Comparison of ENCODE assay signal across 12 mouse cellular contexts in the genomic region with DNA sequence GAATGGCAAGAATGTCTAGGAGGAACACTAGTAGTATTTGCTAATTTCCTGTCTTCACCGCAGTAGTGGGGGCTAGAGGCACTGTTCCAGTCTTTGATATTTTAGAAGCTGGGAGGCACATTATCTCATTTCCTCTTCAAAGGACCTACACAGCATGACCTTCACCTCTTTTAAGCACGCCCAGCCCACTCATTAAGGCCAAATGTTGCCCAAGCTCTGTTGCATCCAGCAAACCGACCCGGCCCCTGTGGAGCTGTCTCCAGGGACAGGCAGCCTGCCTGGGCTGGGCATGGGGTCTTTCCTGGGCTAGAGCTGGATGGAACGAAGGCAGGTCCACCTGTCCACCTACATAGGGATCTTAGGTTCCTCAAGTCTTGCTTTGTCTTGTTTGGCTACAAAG. TPM values are rescaled to one million over a fixed set of nuclear protein-coding genes. Genes with fewer than 3 reads are reported as not detected.
DNase-seq lines count a peak whose midpoint lies in the region; ATAC-seq lines count a peak whose summit lies in the region.
"Had no signal": no experiment of that assay in that cellular context is flagged by ENCODE, and none has a peak within 500 bp of the region (broad histone marks: within the 10 kb centered on the region; RNA-seq: fewer than 3 reads in every experiment).

No protein-coding gene starts in this region.

- DNase-seq in heart, adult 11 months: no peak
- peak; percentile 10 for DNase-seq in 3134 (ENCODE audit: extremely low read depth, insufficient read length, low spot score)
- DNase-seq in adrenal gland, postnatal 36 days: peak; percentile 57 to 66
- no peak for DNase-seq in liver, embryonic 11.5 days (ENCODE audit: low spot score)
- no peak for DNase-seq in retina, postnatal 1 day
- no peak for DNase-seq in spleen, postnatal 4 days (ENCODE audit: low spot score in 2 of 2)
- DNase-seq: gastrocnemius, postnatal 25 days; kidney, adult 9 months had no signal

- no peaks in the 10 kb centered on the region for H3K9me3 ChIP-seq in heart, embryonic 13.5 days
- H3K9me3 ChIP-seq in liver, embryonic 11.5 days (ENCODE audit: control insufficient read depth, low read length): no peaks in the 10 kb centered on the region
- H3K9me3 ChIP-seq: neural tube, embryonic 12.5 days had no signal

- no peaks in the 10 kb centered on the region for H3K27me3 ChIP-seq in heart, embryonic 13.5 days (replicated peaks)
- H3K27me3 ChIP-seq in liver, embryonic 11.5 days (replicated peaks; ENCODE audit: control insufficient read depth, insufficient read depth, low read length): no peaks in the 10 kb centered on the region
- H3K27me3 ChIP-seq: CH12.LX; neural tube, embryonic 12.5 days had no signal

- no peak for ATAC-seq in heart, embryonic 13.5 days (ENCODE audit: extremely low read depth, insufficient number of reproducible peaks, low FRiP score, low TSS enrichment)
- ATAC-seq in liver, embryonic 11.5 days (replicated peaks; ENCODE audit: low FRiP score): no peak
- ATAC-seq in CD4-positive, CD25-positive, alpha-beta regulatory T cell, adult 4 months: no peak

- WGBS in heart, embryonic 13.5 days: 13% methylated on average over 5 of the region's 5 CpGs
- 19% methylated on average over 5 of the region's 5 CpGs for WGBS in liver, embryonic 11.5 days

- no peak overlapping the region for H3K4me2 ChIP-seq in heart, embryonic 13.5 days
- H3K4me2 ChIP-seq in liver, embryonic 11.5 days: no peak overlapping the region
- H3K4me2 ChIP-seq: neural tube, embryonic 12.5 days had no signal

- peaks cover 44% of the 10 kb centered on the region for H3K4me1 ChIP-seq in heart, embryonic 13.5 days
- H3K4me1 ChIP-seq in liver, embryonic 11.5 days (replicated peaks; ENCODE audit: control insufficient read depth, insufficient read depth, low read length): peaks cover 7% of the 10 kb centered on the region

- H3K4me3 ChIP-seq in heart, embryonic 13.5 days: no peak overlapping the region
- H3K4me3 ChIP-seq in liver, embryonic 11.5 days (ENCODE audit: low read depth, low read length): no peak overlapping the region
- H3K4me3 ChIP-seq: neural tube, embryonic 12.5 days had no signal

- H3K27ac ChIP-seq in heart, embryonic 13.5 days (replicated peaks): peak overlapping the region; percentile 49
- H3K27ac ChIP-seq in liver, embryonic 11.5 days (ENCODE audit: low read depth, low read length): peak overlapping the region; percentile 5; the same call in 1 of the 2 replicates
- H3K27ac ChIP-seq: neural tube, embryonic 12.5 days had no signal

- H3K9ac ChIP-seq in heart, embryonic 13.5 days: no peak overlapping the region
- no peak overlapping the region for H3K9ac ChIP-seq in liver, embryonic 11.5 days (ENCODE audit: low read depth, low read length)
- H3K9ac ChIP-seq: neural tube, embryonic 12.5 days had no signal

- 0 out of 2 replicates have a peak, but pooled peaks cover 6% of the 10 kb centered on the region for H3K36me3 ChIP-seq in heart, embryonic 13.5 days
- H3K36me3 ChIP-seq in liver, embryonic 11.5 days (ENCODE audit: control insufficient read depth, insufficient read depth, low read length): no peaks in the 10 kb centered on the region
- H3K36me3 ChIP-seq: neural tube, embryonic 12.5 days had no signal

RNA-seq across cellular contexts. Expression of a gene that starts 44.6 kb away (rescaled TPM):
- polyA plus RNA-seq in heart, embryonic 13.5 days (2015; fragmentation: Nextera tagmentation; extraction: Ambion mirVana): 9.1 and 9.3 TPM in 2 replicates
- 10 to 100 TPM in 1 of 2 experiments, 1 to 10 TPM in 1; 8.9 to 15.2 TPM for total RNA-seq in adrenal gland, postnatal 36 days (2021)
- polyA plus RNA-seq in liver, embryonic 11.5 days (2014; fragmentation: Nextera tagmentation; extraction: Ambion mirVana): 6.8 and 8.2 TPM in 2 replicates
- 1 to 10 TPM in 1 of 2 experiments, under 1 TPM in 1; 0.96 to 1.2 TPM for polyA plus RNA-seq in CD4-positive, CD25-positive, alpha-beta regulatory T cell, adult 4 months (2017; shearing (Covaris generic))

Comparison
In these comparisons a context has a peak if more than half of its experiments do, and no peak if none do; other contexts are left out.
1. DNase-seq: peak in 3134 (single experiment) and adrenal gland, postnatal 36 days (2 of 2); none in heart, adult 11 months (single experiment), liver, embryonic 11.5 days (single experiment), retina, postnatal 1 day (single experiment) and spleen, postnatal 4 days (0 of 2).